Mouse (Mus musculus) skeletal muscle tissue, postnatal 0 days (tissue): ENCODE results near the gene Gins2. TPM values are rescaled to one million over a fixed set of nuclear protein-coding genes. Genes with fewer than 3 reads are reported as not detected.

Experiments
- microRNA-seq, 2 experiments: library from miRNA; unstranded; fragments of <30 nt; microRNA quantifications; one replicate each; pipeline ENCODE4; 2016
- polyA plus RNA-seq: library from polyadenylated mRNA; unstranded; fragments of >200 nt; fragmentation: Nextera tagmentation; extraction: Ambion mirVana; gene quantifications from 2 replicates; pipeline ENCODE4 v1.2.1, GENCODE M21; 2015

The Gins2 gene
- 16.5 and 22.2 TPM in 2 replicates for polyA plus RNA-seq

DNA sequence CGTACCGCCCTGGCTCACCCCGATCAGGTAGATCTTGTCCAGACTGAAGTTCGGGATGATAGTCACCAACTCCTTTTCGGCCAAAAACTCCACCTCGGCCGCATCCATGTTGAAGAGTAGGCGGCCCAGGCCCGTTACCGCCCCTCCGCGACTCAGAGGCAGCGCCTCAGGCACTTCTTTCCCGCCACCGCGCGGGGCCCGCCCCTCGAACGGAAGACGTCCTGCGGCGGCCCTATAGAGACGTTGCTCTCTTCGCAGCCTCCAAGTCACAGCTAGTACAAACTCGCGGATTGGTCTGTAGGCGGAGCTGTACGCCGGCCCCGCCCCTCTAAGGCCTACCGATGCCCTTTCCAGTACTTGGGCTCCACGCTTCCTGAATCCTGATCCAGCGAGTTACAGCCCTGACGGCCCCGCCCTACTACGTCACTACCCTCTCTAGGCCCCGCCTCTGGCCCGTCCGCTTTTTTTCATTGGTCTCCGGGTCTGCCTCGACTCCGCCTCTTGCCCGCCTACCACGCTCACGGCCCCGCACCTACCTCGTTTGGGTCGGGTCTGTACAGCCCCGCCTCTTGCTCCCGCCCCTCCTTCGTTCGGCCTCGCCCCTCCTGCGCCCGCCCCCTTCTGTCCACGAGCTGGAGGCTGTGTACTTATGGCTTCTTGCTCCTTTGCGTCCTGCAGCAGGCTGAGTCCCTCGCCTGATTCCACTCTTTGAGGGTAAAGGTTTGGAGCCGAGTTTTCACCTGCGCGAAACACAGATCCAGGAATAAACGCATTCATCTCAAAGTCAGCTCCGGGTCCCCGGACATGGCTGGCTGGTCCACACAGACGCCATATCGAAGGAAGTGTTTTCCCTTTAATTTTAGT is at the start of gene Gins2:
Gene Gins2, minus strand, starts transcription at position 397 of the 864 bp plus-strand sequence.

Small RNA genes lying within 50 kb of the gene (microRNA-seq; reads per million reads assigned to microRNA genes)
- 0 to 0.20 reads per million in 2 experiments for gene Mir7687

Other genes with a start within 250 kb of the Gins2 start
- 2.5 and 10.3 TPM in 2 replicates for gene 1190005I06Rik, start 58.3 kb upstream of the Gins2 start, polyA plus RNA-seq
- gene Gm27021, start 78.8 kb upstream of the Gins2 start, polyA plus RNA-seq: 0.73 and 4.4 TPM in 2 replicates
- gene Cox4i1, start 78.9 kb upstream of the Gins2 start, polyA plus RNA-seq: 2,026 and 2,053 TPM in 2 replicates
- 111 and 124 TPM in 2 replicates for gene Emc8, start 79.3 kb upstream of the Gins2 start, polyA plus RNA-seq
- gene Irf8, start 147.1 kb upstream of the Gins2 start, polyA plus RNA-seq: 4.7 and 6.5 TPM in 2 replicates